Mouse (Mus musculus): Measurements from ENCODE around the gene Creb5. TPM values are rescaled to one million over a fixed set of nuclear protein-coding genes. Genes with fewer than 3 reads are reported as not detected.

Creb5 gene
- polyA plus RNA-seq, 1 experiment from 2014 or later: 0.28 TPM

DNA sequence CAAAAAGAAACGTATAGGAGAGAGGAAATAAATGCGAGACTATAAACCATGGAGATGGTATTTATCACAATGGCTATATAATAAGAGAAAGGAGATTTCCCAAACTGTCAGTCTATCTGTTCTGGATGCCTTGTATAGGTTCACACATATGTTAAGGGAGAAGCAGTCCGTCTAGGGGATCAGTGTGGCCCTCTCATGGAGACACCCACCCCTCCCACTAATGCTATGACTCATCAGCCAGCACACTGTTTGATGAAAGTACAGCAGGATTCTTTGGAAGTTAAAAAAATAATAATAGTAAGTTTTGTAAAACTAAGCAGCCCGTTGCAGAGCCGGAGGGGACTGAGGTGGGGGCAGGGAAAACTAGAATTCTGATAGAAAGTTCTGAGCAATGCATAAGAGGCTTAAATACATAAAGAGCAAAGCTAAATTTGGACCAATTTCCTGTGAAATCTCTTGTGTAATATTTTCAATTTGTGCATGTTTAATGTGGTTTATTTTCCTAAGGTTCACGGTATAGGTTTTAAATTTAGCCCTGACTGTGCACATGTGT is 176.3 kb downstream of the Creb5 start:
- Histone ChIP-seq H3K4me1 (replicated peaks) (no peaks in the 10 kb centered on the region), H3K9me3 (replicated peaks) (no peaks in the 10 kb centered on the region), H3K4me2 (no peak overlapping the region), H3K27me3 (no peaks in the 10 kb centered on the region), H3K9ac (no peak overlapping the region), H3K4me3 (replicated peaks) (no peak overlapping the region), H3K27ac (no peak overlapping the region), H3K36me3 (no peaks in the 10 kb centered on the region)
- DNase-seq (no peak), ATAC-seq (ENCODE audit: low read depth) (no peak)
- WGBS (ENCODE audit: insufficient replicate concordance): 53% methylated on average over 6 of the region's 6 CpGs

DNA sequence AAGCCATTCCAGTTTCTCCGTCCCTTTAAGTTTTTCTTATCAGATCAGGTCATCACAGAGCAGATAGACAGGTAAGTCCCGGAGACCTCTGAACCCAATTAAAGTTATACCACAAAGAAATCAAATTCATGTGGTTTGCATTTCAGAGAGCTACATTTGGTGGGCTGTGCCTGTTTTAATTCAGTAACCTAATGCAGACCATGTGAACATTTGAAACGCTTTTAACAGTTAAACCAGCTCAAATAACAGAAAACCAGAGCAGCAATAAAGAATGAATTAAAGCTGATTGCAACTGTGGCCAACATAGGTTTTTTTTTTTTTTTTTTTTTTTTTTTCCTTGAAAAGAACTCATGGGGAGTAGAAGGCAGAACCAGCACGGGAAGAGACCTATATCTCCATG is 182.1 kb downstream of the Creb5 start:
- no peak for DNase-seq
- no peak for ATAC-seq (ENCODE audit: low read depth)
- Histone ChIP-seq H3K4me1 (replicated peaks) (no peaks in the 10 kb centered on the region), H3K9ac (no peak overlapping the region), H3K36me3 (no peaks in the 10 kb centered on the region), H3K9me3 (replicated peaks) (no peaks in the 10 kb centered on the region), H3K27me3 (no peaks in the 10 kb centered on the region), H3K4me2 (no peak overlapping the region), H3K27ac (no peak overlapping the region), H3K4me3 (replicated peaks) (no peak overlapping the region)
- WGBS (ENCODE audit: insufficient replicate concordance): 65% methylated on average over 4 of the region's 4 CpGs

DNA sequence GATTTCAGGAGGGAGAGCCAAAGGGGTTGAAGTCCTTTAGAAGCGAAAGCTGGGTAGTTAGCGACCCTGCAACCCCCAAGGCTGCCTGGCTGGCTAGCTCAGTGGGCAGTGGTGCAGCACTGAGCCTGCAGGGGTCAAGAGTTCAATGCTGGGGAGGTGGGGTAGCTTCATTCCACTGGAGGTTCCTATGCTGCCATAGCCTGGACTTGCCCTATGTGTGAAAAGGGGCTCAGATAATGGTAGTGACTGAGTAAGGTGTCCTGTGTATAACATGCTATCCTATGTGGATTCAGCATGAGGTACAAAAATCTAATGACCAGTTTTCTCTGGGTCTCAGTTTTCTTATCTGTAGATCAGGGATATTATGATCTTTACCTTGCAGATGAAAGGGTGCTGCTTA is 182.6 kb downstream of the Creb5 start:
- WGBS (ENCODE audit: insufficient replicate concordance): 58% methylated on average over 2 of the region's 2 CpGs
- H3K27me3 ChIP-seq: no peaks in the 10 kb centered on the region
- ATAC-seq (ENCODE audit: low read depth): no peak
- no peaks in the 10 kb centered on the region for H3K36me3 ChIP-seq
- DNase-seq: no peak
- H3K9ac ChIP-seq: no peak overlapping the region
- no peaks in the 10 kb centered on the region for H3K4me1 ChIP-seq (replicated peaks)
- no peak overlapping the region for H3K4me3 ChIP-seq (replicated peaks)
- H3K4me2 ChIP-seq: no peak overlapping the region
- no peaks in the 10 kb centered on the region for H3K9me3 ChIP-seq (replicated peaks)
- H3K27ac ChIP-seq: no peak overlapping the region

DNA sequence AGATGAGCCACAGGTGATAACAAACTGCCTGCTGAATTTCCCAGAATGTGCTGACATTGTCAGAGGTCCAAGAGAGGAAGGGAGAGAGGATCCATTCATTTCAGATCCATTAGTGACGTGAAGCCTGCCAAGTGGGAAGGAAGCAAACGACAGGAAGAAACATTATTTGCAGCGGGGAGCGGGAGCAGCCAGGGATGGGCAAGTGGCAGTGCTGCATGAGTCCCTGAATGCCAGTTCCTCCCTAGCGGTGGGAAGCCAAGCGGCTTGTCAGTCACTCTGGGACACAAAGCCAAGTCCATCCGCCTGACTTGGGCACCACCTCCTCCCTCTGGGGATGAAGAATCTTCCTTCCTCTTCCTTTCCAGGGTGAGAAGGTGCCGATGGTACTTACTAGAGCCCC is 183.5 kb downstream of the Creb5 start:
- DNase-seq: no peak
- Histone ChIP-seq H3K4me1 (replicated peaks) (no peaks in the 10 kb centered on the region), H3K27ac (no peak overlapping the region), H3K27me3 (no peaks in the 10 kb centered on the region), H3K9ac (no peak overlapping the region), H3K36me3 (no peaks in the 10 kb centered on the region), H3K4me3 (replicated peaks) (no peak overlapping the region), H3K9me3 (replicated peaks) (no peaks in the 10 kb centered on the region), H3K4me2 (no peak overlapping the region)
- no peak for ATAC-seq (ENCODE audit: low read depth)
- WGBS (ENCODE audit: insufficient replicate concordance): 43% methylated on average over 8 of the region's 8 CpGs

DNA sequence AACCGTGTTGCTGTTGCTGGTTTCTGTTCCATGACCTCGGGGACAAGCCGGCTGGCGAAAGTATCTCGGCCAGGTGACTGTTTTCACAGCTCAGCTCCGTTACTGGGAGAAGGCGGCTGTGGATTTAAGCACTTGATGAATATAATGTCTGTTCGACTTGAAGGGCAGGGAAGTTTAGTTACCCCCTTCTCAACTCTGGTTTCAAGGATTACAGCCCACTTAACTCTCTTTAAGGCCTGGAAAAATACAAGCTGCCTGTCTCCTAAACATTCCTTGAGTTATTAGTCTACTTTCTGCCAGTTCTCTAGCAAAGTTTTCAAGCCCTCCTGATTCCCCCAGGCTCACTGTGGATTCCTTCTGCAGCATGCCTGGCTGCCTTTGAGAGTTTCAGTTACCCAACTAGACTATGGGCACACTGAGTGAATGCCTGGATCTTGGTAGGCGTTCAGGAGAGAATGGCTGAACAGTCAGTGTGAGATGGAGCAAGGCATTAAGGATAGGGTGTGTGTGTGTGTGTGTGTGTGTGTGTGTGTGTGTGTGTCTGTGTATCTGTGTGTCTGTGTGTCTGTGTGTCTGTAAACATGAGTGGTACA is 184.0 kb downstream of the Creb5 start:
- no peak for ATAC-seq (ENCODE audit: low read depth)

DNA sequence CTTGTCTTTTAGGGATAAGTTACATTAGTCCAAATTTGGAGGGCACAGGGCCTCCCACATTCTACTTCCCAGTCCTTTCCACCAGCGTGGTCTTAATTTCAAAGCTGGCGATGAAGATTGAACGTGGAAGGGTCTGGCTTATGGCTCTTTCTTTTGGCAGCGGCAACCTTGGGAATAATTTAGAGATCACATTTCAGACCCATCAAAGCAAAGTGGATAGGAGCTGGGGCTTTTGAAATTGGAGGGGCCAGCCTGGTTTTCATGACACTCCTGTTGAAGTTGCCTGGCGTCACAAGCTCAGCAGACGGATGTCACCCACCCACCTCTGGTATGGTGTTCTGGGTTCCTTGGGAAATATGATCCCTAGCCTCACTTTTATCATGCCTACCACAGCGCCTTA is 185.7 kb downstream of the Creb5 start:
- no peaks in the 10 kb centered on the region for H3K4me1 ChIP-seq (replicated peaks)
- no peaks in the 10 kb centered on the region for H3K27me3 ChIP-seq
- WGBS (ENCODE audit: insufficient replicate concordance): 71% methylated on average over 7 of the region's 7 CpGs
- H3K4me2 ChIP-seq: no peak overlapping the region
- no peaks in the 10 kb centered on the region for H3K36me3 ChIP-seq
- no peaks in the 10 kb centered on the region for H3K9me3 ChIP-seq (replicated peaks)
- no peak overlapping the region for H3K27ac ChIP-seq
- no peak for ATAC-seq (ENCODE audit: low read depth)
- DNase-seq: no peak
- H3K9ac ChIP-seq: no peak overlapping the region
- no peak overlapping the region for H3K4me3 ChIP-seq (replicated peaks)

More for the DNA sequence above, 184.0 kb downstream of the Creb5 start:
- no peaks in the 10 kb centered on the region for H3K4me1 ChIP-seq (replicated peaks)
- no peak for DNase-seq
- 64% methylated on average over 9 of the region's 9 CpGs for WGBS (ENCODE audit: insufficient replicate concordance)
- no peak overlapping the region for H3K9ac ChIP-seq
- H3K4me3 ChIP-seq (replicated peaks): no peak overlapping the region
- no peak overlapping the region for H3K27ac ChIP-seq
- H3K36me3 ChIP-seq: no peaks in the 10 kb centered on the region
- no peaks in the 10 kb centered on the region for H3K9me3 ChIP-seq (replicated peaks)
- no peak overlapping the region for H3K4me2 ChIP-seq
- no peaks in the 10 kb centered on the region for H3K27me3 ChIP-seq

DNA sequence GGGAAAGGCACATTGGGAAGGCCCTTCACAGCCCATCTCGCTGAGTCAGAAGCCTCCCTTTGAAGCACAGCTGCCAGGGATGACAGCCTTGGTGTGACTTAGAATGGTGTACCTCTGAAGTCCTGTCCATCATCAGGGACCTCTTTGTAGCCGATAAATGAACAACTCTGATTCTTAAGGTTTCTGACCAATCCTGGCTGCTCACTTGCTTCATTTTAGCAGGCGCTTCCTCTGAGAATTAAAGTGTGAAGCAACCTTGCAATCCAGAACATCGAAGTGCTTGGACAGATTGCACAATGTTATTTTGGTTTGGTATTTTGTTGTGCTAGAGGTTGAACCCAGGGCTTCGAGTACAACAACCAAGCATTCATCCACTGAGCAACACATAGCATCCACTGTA is 190.4 kb downstream of the Creb5 start:
- 58% methylated on average over 5 of the region's 5 CpGs for WGBS (ENCODE audit: insufficient replicate concordance)
- H3K27me3 ChIP-seq: no peaks in the 10 kb centered on the region
- no peak for ATAC-seq (ENCODE audit: low read depth)
- H3K4me3 ChIP-seq (replicated peaks): no peak overlapping the region
- no peak overlapping the region for H3K9ac ChIP-seq
- no peak for DNase-seq
- H3K27ac ChIP-seq: no peak overlapping the region
- no peaks in the 10 kb centered on the region for H3K9me3 ChIP-seq (replicated peaks)
- no peak overlapping the region for H3K4me2 ChIP-seq
- H3K4me1 ChIP-seq (replicated peaks): no peaks in the 10 kb centered on the region
- H3K36me3 ChIP-seq: no peaks in the 10 kb centered on the region

DNA sequence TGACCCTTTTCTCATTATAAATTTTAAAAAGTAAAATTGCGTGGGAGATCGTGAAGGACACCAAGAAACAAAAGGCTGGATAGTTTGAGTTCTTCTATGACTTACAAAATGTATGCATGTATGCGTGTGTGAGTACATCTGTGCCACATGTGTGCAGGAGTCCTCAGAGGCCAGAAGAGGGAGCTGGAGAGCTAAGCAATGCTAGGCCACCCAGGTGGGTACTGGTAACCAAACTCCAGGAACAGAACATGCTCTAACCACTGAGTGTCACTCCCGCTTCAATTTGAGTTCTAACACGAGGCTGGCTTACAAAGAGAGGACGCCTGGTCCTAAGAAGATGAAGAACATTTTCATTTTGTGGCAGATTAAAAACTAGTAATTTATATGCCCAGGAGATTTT is 203.8 kb downstream of the Creb5 start:
- ATAC-seq (ENCODE audit: low read depth): no peak

DNA sequence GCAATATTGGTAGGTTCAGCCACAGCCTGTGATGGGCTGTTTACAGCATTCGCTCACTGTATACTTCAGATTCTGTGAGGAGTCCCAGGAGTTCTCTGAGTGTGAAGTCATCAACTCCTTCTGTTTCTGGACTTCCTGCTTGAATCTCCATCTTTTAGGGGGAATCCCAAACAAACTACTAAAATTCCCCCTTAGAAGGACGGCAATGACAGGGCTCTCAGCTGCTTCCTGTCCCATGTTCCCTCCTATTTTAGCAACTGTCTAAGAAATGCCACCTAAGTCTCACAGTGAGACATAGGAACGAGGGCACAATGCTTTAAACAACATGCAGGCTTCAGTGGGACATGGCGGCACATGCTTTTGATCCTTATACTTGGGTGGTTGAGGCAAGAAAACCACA is 204.3 kb downstream of the Creb5 start:
- WGBS (ENCODE audit: insufficient replicate concordance): 54% methylated on average over 4 of the region's 4 CpGs
- H3K9me3 ChIP-seq (replicated peaks): no peaks in the 10 kb centered on the region
- ATAC-seq (ENCODE audit: low read depth): no peak
- no peaks in the 10 kb centered on the region for H3K36me3 ChIP-seq
- H3K9ac ChIP-seq: no peak overlapping the region
- no peak overlapping the region for H3K27ac ChIP-seq
- H3K4me1 ChIP-seq (replicated peaks): no peaks in the 10 kb centered on the region
- no peak overlapping the region for H3K4me3 ChIP-seq (replicated peaks)
- DNase-seq: no peak
- H3K27me3 ChIP-seq: no peaks in the 10 kb centered on the region
- no peak overlapping the region for H3K4me2 ChIP-seq

More for the DNA sequence above, 203.8 kb downstream of the Creb5 start:
- Histone ChIP-seq H3K9ac (no peak overlapping the region), H3K4me3 (replicated peaks) (no peak overlapping the region), H3K27ac (no peak overlapping the region), H3K27me3 (no peaks in the 10 kb centered on the region), H3K9me3 (replicated peaks) (no peaks in the 10 kb centered on the region), H3K4me1 (replicated peaks) (no peaks in the 10 kb centered on the region), H3K36me3 (no peaks in the 10 kb centered on the region), H3K4me2 (no peak overlapping the region)
- WGBS (ENCODE audit: insufficient replicate concordance): 73% methylated on average over 6 of the region's 6 CpGs
- no peak for DNase-seq

DNA sequence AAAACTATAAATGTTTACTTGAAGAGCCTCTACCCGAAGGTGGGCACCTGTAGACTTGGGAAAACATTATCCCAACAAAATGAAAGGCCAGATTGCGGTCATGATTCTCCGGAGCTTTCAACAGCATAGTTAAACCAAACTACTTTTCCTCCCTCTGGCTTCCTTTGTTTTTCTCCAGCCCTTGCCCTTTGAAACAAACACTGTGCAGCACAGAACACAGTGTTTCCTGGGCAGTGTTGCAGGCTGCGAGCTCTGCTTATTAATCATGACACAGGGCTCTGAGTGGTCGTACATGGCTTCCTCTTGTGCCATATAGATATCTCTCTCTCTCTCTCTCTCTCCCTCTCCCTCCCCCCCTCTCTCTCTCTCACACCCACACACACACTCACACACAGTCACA is 206.8 kb downstream of the Creb5 start:
- Histone ChIP-seq H3K9ac (no peak overlapping the region), H3K4me2 (no peak overlapping the region), H3K4me3 (replicated peaks) (no peak overlapping the region), H3K27ac (no peak overlapping the region), H3K27me3 (no peaks in the 10 kb centered on the region), H3K9me3 (replicated peaks) (no peaks in the 10 kb centered on the region), H3K36me3 (no peaks in the 10 kb centered on the region), H3K4me1 (replicated peaks) (no peaks in the 10 kb centered on the region)
- ATAC-seq (ENCODE audit: low read depth) (no peak), DNase-seq (no peak)
- whole genome bisulfite sequencing (ENCODE audit: insufficient replicate concordance): 31% methylated on average over 5 of the region's 5 CpGs

DNA sequence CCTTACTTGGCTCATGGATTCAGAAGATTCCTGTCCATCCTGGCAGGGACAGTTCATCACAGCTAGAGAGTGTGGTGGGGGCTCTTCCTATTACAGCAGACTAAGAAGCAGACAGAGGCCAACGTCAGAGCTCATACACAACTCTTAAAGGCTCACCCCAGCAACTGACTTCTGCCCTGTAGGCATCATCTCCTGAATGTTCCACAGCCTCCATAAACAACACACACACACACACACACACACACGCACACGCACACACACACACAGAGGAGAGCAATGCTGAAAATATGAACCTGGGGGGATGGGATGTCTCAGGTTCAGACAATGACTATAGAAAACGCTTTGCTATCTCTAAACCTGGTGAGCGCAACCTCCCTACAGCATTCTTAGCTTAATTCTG is 208.6 kb downstream of the Creb5 start:
- no peaks in the 10 kb centered on the region for H3K27me3 ChIP-seq
- WGBS (ENCODE audit: insufficient replicate concordance): 67% methylated on average over 5 of the region's 5 CpGs
- DNase-seq: no peak
- ATAC-seq (ENCODE audit: low read depth): no peak
- no peaks in the 10 kb centered on the region for H3K9me3 ChIP-seq (replicated peaks)
- H3K4me1 ChIP-seq (replicated peaks): no peaks in the 10 kb centered on the region
- H3K36me3 ChIP-seq: no peaks in the 10 kb centered on the region
- no peak overlapping the region for H3K9ac ChIP-seq
- no peak overlapping the region for H3K4me2 ChIP-seq
- no peak overlapping the region for H3K4me3 ChIP-seq (replicated peaks)
- H3K27ac ChIP-seq: no peak overlapping the region

DNA sequence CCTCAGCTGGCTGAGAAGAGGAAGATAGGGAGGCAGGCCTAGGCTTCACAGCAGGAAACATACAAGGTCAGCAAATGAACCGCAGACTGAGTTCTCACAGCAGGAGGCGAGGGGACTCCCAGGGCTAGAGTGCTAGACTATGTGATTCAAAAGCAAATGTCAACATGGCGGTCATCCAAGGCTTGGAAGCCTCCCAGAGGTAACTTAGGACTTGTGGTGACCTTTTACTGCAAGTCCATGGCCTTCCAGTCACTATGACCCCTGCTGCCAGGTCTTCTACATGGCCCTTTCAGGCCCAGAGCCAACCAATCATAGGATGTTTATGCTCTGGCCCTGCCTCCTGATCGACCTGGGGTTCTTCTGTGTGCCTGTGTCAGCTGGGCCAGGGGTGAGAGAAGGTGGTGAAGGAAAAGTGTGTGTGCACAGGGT is 209.3 kb downstream of the Creb5 start:
- H3K36me3 ChIP-seq: no peaks in the 10 kb centered on the region
- H3K4me2 ChIP-seq: no peak overlapping the region
- no peaks in the 10 kb centered on the region for H3K9me3 ChIP-seq (replicated peaks)
- ATAC-seq (ENCODE audit: low read depth): peak; percentile 54; the same call in 1 of the 2 replicates
- WGBS (ENCODE audit: insufficient replicate concordance): 41% methylated on average over 4 of the region's 4 CpGs
- no peaks in the 10 kb centered on the region for H3K4me1 ChIP-seq (replicated peaks)
- no peak overlapping the region for H3K27ac ChIP-seq
- H3K27me3 ChIP-seq: no peaks in the 10 kb centered on the region
- H3K4me3 ChIP-seq (replicated peaks): no peak overlapping the region
- H3K9ac ChIP-seq: no peak overlapping the region
- no peak for DNase-seq

Measured in liver, embryonic 13.5 days (tissue).